Mouse (Mus musculus) MEL (cell line): ENCODE results near the gene Grb2.

Experiments used
- CHD1 ChIP-seq: IDR thresholded peaks from 2 replicates; pipeline ENCODE4 v1.6.1; 2012; ENCODE audit warnings: low read depth, mild to moderate bottlenecking, inconsistent platforms, low read length, improper control_type of control experiment
- CHD2 ChIP-seq: IDR thresholded peaks from 2 replicates; pipeline ENCODE4 v1.6.1; 2011; ENCODE audit warnings: low read length, improper control_type of control experiment
- CTCF ChIP-seq, 3 experiments: IDR thresholded peaks in 2 of 3; conservative IDR thresholded peaks in 1 of 3; 2 replicates each; pipeline ENCODE4 v1.5.1; 2011 to 2012; ENCODE audit warnings: low read length in 3 of 3, low read depth in 2 of 3, mild to moderate bottlenecking in 2 of 3, improper control_type of control experiment in 1 of 3, inconsistent platforms in 1 of 3, mixed read lengths in 1 of 3, moderate library complexity in 1 of 3; ENCODE audit not compliant: control insufficient read depth in 1 of 3, insufficient read depth in 1 of 3, poor library complexity in 1 of 3, severe bottlenecking in 1 of 3
- E2F4 ChIP-seq: IDR thresholded peaks from 2 replicates; pipeline ENCODE4 v1.6.1; 2011; ENCODE audit warnings: low read depth, low read length, improper control_type of control experiment, borderline replicate concordance
- EP300 ChIP-seq, 2 experiments: IDR thresholded peaks; 2 replicates each; pipeline ENCODE4 v1.6.1; 2011; ENCODE audit warnings: improper control_type of control experiment in 2 of 2, low read length in 2 of 2, low read depth in 1 of 2, mild to moderate bottlenecking in 1 of 2
- GATA1 ChIP-seq: IDR thresholded peaks from 2 replicates; pipeline ENCODE4 v1.6.1; 2011; ENCODE audit warnings: low read depth, low read length, improper control_type of control experiment
- JUND ChIP-seq: IDR thresholded peaks from 2 replicates; pipeline ENCODE4 v1.6.1; 2011; ENCODE audit warnings: low read depth, mild to moderate bottlenecking, improper control_type of control experiment, low read length
- MAX ChIP-seq: IDR thresholded peaks from 2 replicates; pipeline ENCODE4 v1.6.1; 2011; ENCODE audit warnings: low read length, improper control_type of control experiment
- POLR2A ChIP-seq, 2 experiments: IDR thresholded peaks; 2 replicates each; pipeline ENCODE4 v1.6.1; 2011 to 2012; ENCODE audit warnings: low read length in 2 of 2, mild to moderate bottlenecking in 2 of 2, control low read depth in 1 of 2, improper control_type of control experiment in 1 of 2, low read depth in 1 of 2, moderate library complexity in 1 of 2; ENCODE audit not compliant: control insufficient read depth in 1 of 2, insufficient read depth in 1 of 2, poor library complexity in 1 of 2
- POLR2AphosphoS5 ChIP-seq: IDR thresholded peaks from 2 replicates; pipeline ENCODE4 v1.6.1; 2012; ENCODE audit warnings: low read depth, borderline replicate concordance, mild to moderate bottlenecking, inconsistent platforms, low read length, moderate library complexity, mixed read lengths
- RCOR1 ChIP-seq: IDR thresholded peaks from 2 replicates; pipeline ENCODE4 v1.6.1; 2012; ENCODE audit warnings: low read depth, mild to moderate bottlenecking, inconsistent platforms, low read length, improper control_type of control experiment

- TF ChIP-seq JUND (peak; percentile 67; the same call in 1 of the 2 replicates), CHD2 (peak; percentile 47; the same call in 1 of the 2 replicates), EP300 (IDR thresholded peaks at IDR 0.05; ENCODE audit: low read depth in 1 of 2, low read length in 2 of 2) (peak; percentile 97), RCOR1 (peak; percentile 98), E2F4 (no peak), MAX (peak; percentile 67), POLR2AphosphoS5 (no peak), CTCF (IDR thresholded peaks at IDR 0.05 in 2 of 3, conservative IDR thresholded peaks at IDR 0.05 in 1 of 3; ENCODE audit: control insufficient read depth in 1 of 3, insufficient read depth in 1 of 3, low read depth in 2 of 3, low read length in 3 of 3, poor library complexity in 1 of 3, severe bottlenecking in 1 of 3) (peak; percentile 42 to 80 (median 60)), GATA1 (peak; percentile 98), CHD1 (peak; percentile 93), POLR2A (IDR thresholded peaks at IDR 0.05; ENCODE audit: control insufficient read depth in 1 of 2, insufficient read depth in 1 of 2, low read depth in 1 of 2, low read length in 2 of 2, poor library complexity in 1 of 2) (peak in 1 of 2 experiments; percentile 85; a peak in 2 of 4 replicates)
Measured at GRCm38 (mm10) chr11:115717660-115718390, 9.4 kb upstream of the Grb2 start.
